Mouse (Mus musculus) CH12.LX (cell line): ENCODE measurements around the gene Pxn. TPM values are rescaled to one million over a fixed set of nuclear protein-coding genes. Genes with fewer than 3 reads are reported as not detected.

Experiments
- DNase-seq: peaks from one replicate; pipeline ENCODE4 v3.0.0-alpha.2; 2013; ENCODE audit errors: extremely low read depth
- H3K27ac ChIP-seq: 2 replicates; pipeline ENCODE4 v1.5.1; 2012; ENCODE audit warnings: low read depth, mild to moderate bottlenecking, control low read depth, moderate library complexity; ENCODE audit not compliant: insufficient read depth
- H3K27me3 ChIP-seq: replicated peaks from 2 replicates; pipeline ENCODE3; 2012; ENCODE audit warnings: inconsistent platforms
- H3K36me3 ChIP-seq, 2 experiments: replicated peaks in 1 of 2; 2 replicates each; pipeline versions ENCODE3 to v1.6.1; 2012; ENCODE audit warnings: inconsistent platforms in 1 of 2, low read length in 1 of 2, mild to moderate bottlenecking in 1 of 2, mixed read lengths in 1 of 2, moderate library complexity in 1 of 2; ENCODE audit not compliant: control insufficient read depth in 1 of 2, insufficient read depth in 1 of 2
- H3K4me1 ChIP-seq, 2 experiments: 2 replicates each; pipeline ENCODE4 v1.6.1; 2012; ENCODE audit warnings: inconsistent platforms in 1 of 2, moderate library complexity in 1 of 2; ENCODE audit not compliant: insufficient read depth in 2 of 2, control insufficient read depth in 1 of 2
- H3K4me2 ChIP-seq: 2 replicates; pipeline ENCODE4 v1.6.1; 2012; ENCODE audit warnings: low read depth, mild to moderate bottlenecking, control low read depth; ENCODE audit not compliant: poor library complexity, insufficient read depth, severe bottlenecking
- H3K4me3 ChIP-seq, 3 experiments: fragments of 150-350 bp in 1 of 3; sonication (generic) in 1 of 3; replicated peaks in 1 of 3; 2 replicates each; pipeline versions ENCODE3 to v1.5.1; 2011 to 2012; ENCODE audit warnings: low read depth in 2 of 3, low read length in 2 of 3, mild to moderate bottlenecking in 2 of 3, moderate library complexity in 2 of 3, control low read depth in 1 of 3, improper control_type of control experiment in 1 of 3, inconsistent platforms in 1 of 3, mixed read lengths in 1 of 3; ENCODE audit not compliant: poor library complexity in 1 of 3
- H3K79me2 ChIP-seq: replicated peaks from 2 replicates; pipeline ENCODE4 v1.6.1; 2012; ENCODE audit warnings: mild to moderate bottlenecking, moderate library complexity; ENCODE audit not compliant: control insufficient read depth, poor library complexity, insufficient read depth, severe bottlenecking; ENCODE audit errors: extremely low read depth
- H3K9ac ChIP-seq: 2 replicates; pipeline ENCODE4 v1.6.1; 2012; ENCODE audit warnings: low read depth, mild to moderate bottlenecking, control low read depth, moderate library complexity; ENCODE audit not compliant: insufficient read depth
- H3K9me3 ChIP-seq: replicated peaks from 2 replicates; pipeline ENCODE3; 2012; ENCODE audit warnings: low read length, inconsistent platforms, mixed read lengths
- BHLHE40 ChIP-seq: IDR thresholded peaks from 2 replicates; pipeline ENCODE4 v1.6.1; 2011; ENCODE audit warnings: mild to moderate bottlenecking, low read depth, low read length, improper control_type of control experiment
- CHD1 ChIP-seq: IDR thresholded peaks from 2 replicates; pipeline ENCODE4 v1.6.1; 2012; ENCODE audit warnings: low read depth, low read length, improper control_type of control experiment, inconsistent platforms
- CTCF ChIP-seq, 2 experiments: IDR thresholded peaks in 1 of 2; conservative IDR thresholded peaks in 1 of 2; 2 replicates each; pipeline ENCODE4 v1.5.1; 2011 to 2012; ENCODE audit warnings: low read depth in 2 of 2, low read length in 2 of 2, improper control_type of control experiment in 1 of 2, inconsistent platforms in 1 of 2, mild to moderate bottlenecking in 1 of 2, moderate library complexity in 1 of 2
- E2F4 ChIP-seq: IDR thresholded peaks from 2 replicates; pipeline ENCODE4 v1.6.1; 2011; ENCODE audit warnings: low read depth, low read length, improper control_type of control experiment; ENCODE audit not compliant: insufficient replicate concordance
- ETS1 ChIP-seq: conservative IDR thresholded peaks from 2 replicates; pipeline ENCODE4 v1.6.1; 2012; ENCODE audit warnings: low read depth, mild to moderate bottlenecking, inconsistent platforms, low read length, improper control_type of control experiment, moderate library complexity
- GABPA ChIP-seq: IDR thresholded peaks from 2 replicates; pipeline ENCODE4 v1.6.1; 2012; ENCODE audit warnings: low read depth, low read length, improper control_type of control experiment, inconsistent platforms; ENCODE audit not compliant: insufficient replicate concordance
- KAT2A ChIP-seq: IDR thresholded peaks from 2 replicates; pipeline ENCODE4 v1.6.1; 2012; ENCODE audit warnings: low read length, improper control_type of control experiment, inconsistent platforms; ENCODE audit not compliant: insufficient replicate concordance
- MAFK ChIP-seq: IDR thresholded peaks from 2 replicates; pipeline ENCODE4 v1.6.1; 2011; ENCODE audit warnings: low read length, improper control_type of control experiment; ENCODE audit not compliant: insufficient replicate concordance
- MXI1 ChIP-seq: IDR thresholded peaks from 2 replicates; pipeline ENCODE4 v1.6.1; 2011; ENCODE audit warnings: mild to moderate bottlenecking, low read depth, low read length, improper control_type of control experiment
- MYC ChIP-seq: IDR thresholded peaks from 2 replicates; pipeline ENCODE4 v1.6.1; 2011; ENCODE audit warnings: low read depth, mild to moderate bottlenecking, improper control_type of control experiment, low read length
- POLR2A ChIP-seq: IDR thresholded peaks from 2 replicates; pipeline ENCODE4 v1.6.1; 2011; ENCODE audit warnings: low read depth, mild to moderate bottlenecking, improper control_type of control experiment, low read length
- RAD21 ChIP-seq: IDR thresholded peaks from 2 replicates; pipeline ENCODE4 v1.6.1; 2011; ENCODE audit warnings: low read depth, mild to moderate bottlenecking, low read length, improper control_type of control experiment, moderate library complexity
- SIN3A ChIP-seq: IDR thresholded peaks from 2 replicates; pipeline ENCODE4 v1.6.1; 2012; ENCODE audit warnings: low read length, improper control_type of control experiment, inconsistent platforms
- SMC3 ChIP-seq: IDR thresholded peaks from 2 replicates; pipeline ENCODE4 v1.6.1; 2011; ENCODE audit warnings: low read depth, low read length, improper control_type of control experiment
- USF1 ChIP-seq: IDR thresholded peaks from 2 replicates; pipeline ENCODE4 v1.6.1; 2014; ENCODE audit warnings: low read depth, mild to moderate bottlenecking, inconsistent platforms, low read length, improper control_type of control experiment
- USF2 ChIP-seq: conservative IDR thresholded peaks from 2 replicates; pipeline ENCODE4 v1.6.1; 2011; ENCODE audit warnings: low read depth, low read length, improper control_type of control experiment
- ZMIZ1 ChIP-seq: IDR thresholded peaks from 2 replicates; pipeline ENCODE4 v1.6.1; 2012; ENCODE audit warnings: low read depth, mild to moderate bottlenecking, inconsistent platforms, low read length, improper control_type of control experiment
- dilution Hi-C: fragments of 300-500 bp; cut with MboI; formaldehyde crosslinking; loops from 2 replicates; pipeline ENCODE4 v1.14.3; 2020; ENCODE audit warnings: low sequenced_read_pairs; ENCODE audit not compliant: extremely low pct_unique_long_range_greater_than_20kb, extremely low pct_ligation_motif_present
- in situ Hi-C: fragments of 300-500 bp; cut with MboI; formaldehyde crosslinking; loops from 3 replicates; pipeline ENCODE4 v1.14.3; 2019; ENCODE audit warnings: low sequenced_read_pairs, low pct_ligation_motif_present, low pct_unique_long_range_greater_than_20kb, mixed read lengths
- polyA plus RNA-seq: library from polyadenylated mRNA; unstranded; fragments of >175 nt; gene quantifications from 2 replicates; pipeline ENCODE4 v1.2.1, GENCODE M21; 2012; ENCODE audit warnings: low read depth; ENCODE audit not compliant: insufficient read length
- total RNA-seq, 2 experiments: library from RNA; depleted of rRNA; stranded (reverse); fragments of 300-350 nt in 1 of 2; fragments of >200 nt in 1 of 2; gene quantifications; 2 replicates each; pipeline ENCODE4 v1.2.3; 2012 to 2014

The Pxn gene
- total and polyA plus RNA-seq, 3 experiments = 17.0 to 43.4 (median 21.1) TPM

DNA sequence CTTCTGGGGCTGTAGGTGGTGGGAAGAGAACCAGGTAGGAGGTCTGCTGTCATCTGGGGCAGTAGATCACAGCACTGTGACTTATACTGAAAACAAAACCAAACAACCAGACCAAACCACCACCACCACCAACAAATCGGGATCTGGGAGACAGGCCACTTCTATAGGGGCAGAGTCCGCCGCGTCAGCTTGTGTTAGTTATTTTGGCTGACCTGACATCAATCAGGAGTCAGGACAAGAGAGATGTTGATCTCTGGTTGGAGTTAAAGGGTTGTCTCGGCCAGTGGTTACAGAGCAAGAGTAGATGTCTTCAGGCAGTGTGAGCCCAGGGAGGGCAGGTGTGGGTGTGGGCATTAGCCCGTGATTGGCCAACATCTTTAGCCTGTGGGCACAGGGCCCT is 7.9 kb downstream of the Pxn start:
- no peak overlapping the region for H3K27ac ChIP-seq
- no peaks in the 10 kb centered on the region for H3K9me3 ChIP-seq

DNA sequence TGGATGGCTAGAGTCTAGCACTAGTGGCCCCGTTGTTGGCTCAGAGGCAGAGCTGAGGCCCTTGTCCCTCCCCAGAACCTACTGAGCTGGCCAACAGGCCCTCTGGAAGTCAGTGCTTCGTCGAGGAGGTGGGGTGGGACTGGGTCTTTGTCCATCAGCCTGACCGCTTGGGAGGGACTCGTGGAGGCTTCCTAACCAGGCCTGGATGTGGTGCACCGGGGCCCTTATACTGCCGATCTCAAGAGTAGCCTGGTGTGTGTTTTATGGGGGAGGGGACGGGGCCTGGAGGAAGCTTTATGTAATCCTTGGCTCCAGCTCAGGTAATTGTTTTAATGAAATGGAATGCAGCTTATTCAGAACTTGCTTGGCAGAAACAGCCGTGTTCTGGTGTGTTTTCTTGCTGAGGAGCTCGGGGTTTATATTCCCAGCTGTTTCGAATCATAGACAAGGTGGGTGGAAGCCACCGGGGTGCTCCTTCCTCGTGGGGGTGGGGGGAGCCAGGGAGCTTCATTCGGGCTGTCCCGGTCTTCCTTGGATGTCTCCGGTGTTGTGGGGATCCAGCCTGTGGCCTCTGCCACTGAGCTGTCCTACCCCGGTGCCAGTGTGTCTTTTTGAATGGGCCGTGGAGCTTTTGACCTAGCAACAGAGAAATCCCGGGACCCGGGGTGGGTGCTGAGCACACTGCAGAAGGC is 8.6 kb downstream of the Pxn start:
- peaks cover 19 to 52% of the 10 kb centered on the region in 2 experiments for H3K4me1 ChIP-seq
- H3K9ac ChIP-seq = no peak overlapping the region

More for the DNA sequence above, 7.9 kb downstream of the Pxn start:
- dilution Hi-C loops (no loop called here), in situ Hi-C loops (no loop called here)
- Histone ChIP-seq H3K79me2 (no peaks in the 10 kb centered on the region), H3K27me3 (no peaks in the 10 kb centered on the region), H3K4me3 (no peak overlapping the region), H3K4me2 (no peak overlapping the region), H3K9ac (no peak overlapping the region), H3K4me1 (peaks cover 19 to 54% of the 10 kb centered on the region in 2 experiments), H3K36me3 (peaks cover 2 to 34% of the 10 kb centered on the region in 2 experiments)
- TF ChIP-seq USF1 = no peak
- TF ChIP-seq CHD1 = no peak
- no peak for TF ChIP-seq MXI1
- TF ChIP-seq POLR2A = no peak
- no peak for TF ChIP-seq BHLHE40
- TF ChIP-seq MAFK = no peak
- no peak for DNase-seq

More for the DNA sequence above, 8.6 kb downstream of the Pxn start:
- Histone ChIP-seq H3K27me3 (no peaks in the 10 kb centered on the region), H3K27ac (no peak overlapping the region), H3K36me3 (peaks cover 2 to 36% of the 10 kb centered on the region in 2 experiments), H3K79me2 (no peaks in the 10 kb centered on the region), H3K9me3 (no peaks in the 10 kb centered on the region), H3K4me3 (no peak overlapping the region), H3K4me2 (no peak overlapping the region)
- dilution Hi-C loops = no loop called here
- no peak for DNase-seq
- TF ChIP-seq ETS1 (no peak), SIN3A (no peak), KAT2A (no peak), ZMIZ1 (no peak), E2F4 (no peak), RAD21 (no peak), CHD1 (no peak), USF1 (no peak), SMC3 (no peak), MYC (no peak), POLR2A (no peak), USF2 (no peak), CTCF (conservative IDR thresholded peaks at IDR 0.05 in 1 of 2, IDR thresholded peaks at IDR 0.05 in 1 of 2; ENCODE audit: low read depth in 2 of 2, low read length in 2 of 2) (no peak), GABPA (no peak)
- in situ Hi-C loops = no loop called here
